In genomic region chr2:37797046-37797445, GRCm38 (mm10) we compare ENCODE assay signal across 24 mouse cellular contexts. TPM values are rescaled to one million over a fixed set of nuclear protein-coding genes. Genes with fewer than 3 reads are reported as not detected.
DNase-seq lines count a peak whose midpoint lies in the region; ATAC-seq and TF ChIP-seq lines count a peak whose summit lies in the region.
"Had no signal": no experiment of that assay in that cellular context is flagged by ENCODE, and none has a peak within 500 bp of the region (broad histone marks: within the 10 kb centered on the region; RNA-seq: fewer than 3 reads in every experiment).

No protein-coding gene starts in this region.

- H3K9ac ChIP-seq in forebrain, embryonic 12.5 days, result no peak overlapping the region
- no peak overlapping the region for H3K9ac ChIP-seq in forebrain, embryonic 14.5 days (ENCODE audit: low read length)
- H3K9ac ChIP-seq in liver, postnatal 0 days (replicated peaks), result no peak overlapping the region
- H3K9ac ChIP-seq: embryonic facial prominence, embryonic 15.5 days; hindbrain, embryonic 13.5 days had no signal

- H3K4me1 ChIP-seq in forebrain, embryonic 12.5 days, result peaks cover 16% of the 10 kb centered on the region
- H3K4me1 ChIP-seq in forebrain, embryonic 14.5 days (ENCODE audit: control insufficient read depth, insufficient read depth, low read length), result no peaks in the 10 kb centered on the region
- no peaks in the 10 kb centered on the region for H3K4me1 ChIP-seq in liver, postnatal 0 days (ENCODE audit: insufficient read depth)
- H3K4me1 ChIP-seq: embryonic facial prominence, embryonic 12.5 days had no signal

- no peak for ATAC-seq in forebrain, embryonic 12.5 days (ENCODE audit: low FRiP score)
- no peak for ATAC-seq in forebrain, embryonic 14.5 days
- no peak for ATAC-seq in liver, postnatal 0 days
- ATAC-seq: activated CD4-positive, CD25-positive, alpha-beta regulatory T cell, adult 4 months; forebrain, embryonic 16.5 days; hindbrain, embryonic 16.5 days had no signal

- 87% methylated on average over 4 of the region's 4 CpGs for WGBS in forebrain, embryonic 12.5 days
- 96% methylated on average over 4 of the region's 4 CpGs for WGBS in forebrain, embryonic 14.5 days
- 73% methylated on average over 4 of the region's 4 CpGs for WGBS in liver, postnatal 0 days (ENCODE audit: insufficient replicate concordance)

- no peak for TF ChIP-seq EP300 in liver, postnatal 0 days (IDR thresholded peaks at IDR 0.05; ENCODE audit: low read depth)

- H3K4me2 ChIP-seq in forebrain, embryonic 12.5 days, result no peak overlapping the region
- no peak overlapping the region for H3K4me2 ChIP-seq in forebrain, embryonic 14.5 days (ENCODE audit: low read length)
- H3K4me2 ChIP-seq in liver, postnatal 0 days (ENCODE audit: low read depth, low read length), result no peak overlapping the region
- H3K4me2 ChIP-seq: embryonic facial prominence, embryonic 12.5 days; embryonic facial prominence, embryonic 15.5 days; hindbrain, embryonic 13.5 days had no signal

- H3K9me3 ChIP-seq in forebrain, embryonic 12.5 days, result no peaks in the 10 kb centered on the region
- 0 out of 2 replicates have a peak, but pooled peaks cover 3% of the 10 kb centered on the region for H3K9me3 ChIP-seq in forebrain, embryonic 14.5 days (replicated peaks; ENCODE audit: control insufficient read depth, low read length)
- no peaks in the 10 kb centered on the region for H3K9me3 ChIP-seq in liver, postnatal 0 days (ENCODE audit: low read length)
- H3K9me3 ChIP-seq: embryonic facial prominence, embryonic 12.5 days; embryonic facial prominence, embryonic 15.5 days; hindbrain, embryonic 10.5 days; hindbrain, embryonic 13.5 days had no signal

- DNase-seq in forebrain, embryonic 14.5 days (ENCODE audit: low spot score), result no peak
- DNase-seq in kidney, adult 11 months, result peak; percentile 35
- no peak for DNase-seq in kidney, postnatal 14 days
- DNase-seq in kidney, postnatal 36 days, result peak; percentile 33 to 38
- no peak for DNase-seq in kidney, adult 18-20 months
- DNase-seq in liver, postnatal 0 days, result no peak
- DNase-seq in embryo, embryonic 10 days (ENCODE audit: low spot score), result no peak
- DNase-seq: adrenal gland, adult 8-10 months; adrenal gland, postnatal 25 days; cerebellum, adult 11-12 months; cerebellum, adult 8-10 months; cerebellum, postnatal 10 days; cerebellum, postnatal 36 days; gastrocnemius, postnatal 10 days; gastrocnemius, postnatal 36 days; heart, adult 11 months had no signal

- no peak for TF ChIP-seq CTCF in liver, postnatal 0 days (IDR thresholded peaks at IDR 0.05; ENCODE audit: low read depth)

- no peak overlapping the region for H3K4me3 ChIP-seq in forebrain, embryonic 12.5 days (replicated peaks)
- H3K4me3 ChIP-seq in forebrain, embryonic 14.5 days (ENCODE audit: low read depth, low read length), result no peak overlapping the region
- H3K4me3 ChIP-seq in liver, postnatal 0 days (ENCODE audit: low read depth, low read length), result no peak overlapping the region
- H3K4me3 ChIP-seq: embryonic facial prominence, embryonic 12.5 days; embryonic facial prominence, embryonic 15.5 days; hindbrain, embryonic 10.5 days; hindbrain, embryonic 13.5 days had no signal

- 0 out of 2 replicates have a peak overlapping the region, but pooled peaks have one; percentile 10 for H3K27ac ChIP-seq in forebrain, embryonic 12.5 days
- no peak overlapping the region for H3K27ac ChIP-seq in forebrain, embryonic 14.5 days (ENCODE audit: low read depth, low read length)
- H3K27ac ChIP-seq in liver, postnatal 0 days (ENCODE audit: low read depth), result no peak overlapping the region
- H3K27ac ChIP-seq: embryonic facial prominence, embryonic 12.5 days; embryonic facial prominence, embryonic 15.5 days; hindbrain, embryonic 10.5 days; hindbrain, embryonic 13.5 days had no signal

- peaks cover 70% of the 10 kb centered on the region for H3K36me3 ChIP-seq in forebrain, embryonic 12.5 days (replicated peaks)
- peaks cover 20% of the 10 kb centered on the region for H3K36me3 ChIP-seq in forebrain, embryonic 14.5 days (ENCODE audit: control insufficient read depth, insufficient read depth, low read length)
- H3K36me3 ChIP-seq in liver, postnatal 0 days (replicated peaks; ENCODE audit: insufficient read depth, low read length), result 0 out of 2 replicates have a peak, but pooled peaks cover 2% of the 10 kb centered on the region
- H3K36me3 ChIP-seq: embryonic facial prominence, embryonic 12.5 days had no signal

- 0 out of 2 replicates have a peak, but pooled peaks cover 2% of the 10 kb centered on the region for H3K27me3 ChIP-seq in forebrain, embryonic 12.5 days
- no peaks in the 10 kb centered on the region for H3K27me3 ChIP-seq in forebrain, embryonic 14.5 days (replicated peaks; ENCODE audit: control insufficient read depth, insufficient read depth, low read length)
- peaks cover 19% of the 10 kb centered on the region for H3K27me3 ChIP-seq in liver, postnatal 0 days (ENCODE audit: insufficient read depth, low read length)

RNA-seq across cellular contexts. Expression of gene Crb2, which starts 21.0 kb away (rescaled TPM):
- 24.8 and 24.9 TPM in 2 replicates for polyA plus RNA-seq in forebrain, embryonic 12.5 days (2016; fragmentation: Nextera tagmentation; extraction: Ambion mirVana)
- polyA plus RNA-seq in forebrain, embryonic 14.5 days (2014; fragmentation: Nextera tagmentation; extraction: Ambion mirVana), result 4.0 and 4.2 TPM in 2 replicates
- 0.16 and 0.19 TPM in 2 replicates for polyA plus RNA-seq in liver, postnatal 0 days (2015; fragmentation: Nextera tagmentation; extraction: Ambion mirVana)

Comparison
In these comparisons a context has a peak if more than half of its experiments do, and no peak if none do; other contexts are left out.
1. DNase-seq: peak in kidney, adult 11 months (single experiment) and kidney, postnatal 36 days (2 of 2); none in forebrain, embryonic 14.5 days (single experiment), kidney, postnatal 14 days (single experiment), kidney, adult 18-20 months (single experiment), liver, postnatal 0 days (single experiment) and embryo, embryonic 10 days (single experiment).